Mouse (Mus musculus): ENCODE data around the gene Kif12. TPM values are rescaled to one million over a fixed set of nuclear protein-coding genes. Genes with fewer than 3 reads are reported as not detected.

Gene Kif12
- total RNA-seq (2023): not detected

DNA sequence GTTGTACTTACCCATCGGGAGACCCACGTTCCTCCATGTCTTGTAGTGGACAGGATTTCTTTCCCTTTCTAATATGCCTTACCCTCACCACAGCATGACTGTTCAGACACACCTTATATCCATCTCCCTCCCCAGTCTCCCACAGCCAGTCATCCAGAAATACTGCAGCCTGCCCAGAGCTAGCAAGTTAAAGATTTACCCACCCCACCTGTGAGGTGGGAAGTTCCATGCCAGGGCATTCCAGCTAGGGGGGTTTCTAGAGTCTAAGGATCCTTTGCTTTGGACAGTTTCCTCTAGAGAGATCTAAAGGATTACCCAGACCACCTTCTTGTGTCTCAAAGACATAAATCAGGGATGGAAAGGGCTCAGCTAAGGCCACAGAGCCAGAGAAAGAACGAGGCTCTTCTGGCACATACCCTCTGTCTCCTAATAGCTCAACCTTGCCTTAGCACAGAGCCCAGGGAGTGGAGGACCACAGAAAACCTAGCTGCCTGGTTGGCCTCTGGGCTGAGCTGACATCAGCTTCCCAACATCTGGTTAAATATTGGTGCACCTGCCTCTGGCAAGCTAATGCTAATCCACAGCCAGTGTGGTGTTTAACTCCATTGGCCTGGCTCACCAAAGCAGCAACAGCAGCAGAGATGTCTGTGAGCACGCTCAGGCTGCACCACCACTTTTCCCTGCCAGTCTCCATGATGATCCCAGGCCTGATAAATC is at the start of gene Kif12:
Kif12 (minus strand) TSS at position 163 of the 717 bp plus-strand sequence.

DNA sequence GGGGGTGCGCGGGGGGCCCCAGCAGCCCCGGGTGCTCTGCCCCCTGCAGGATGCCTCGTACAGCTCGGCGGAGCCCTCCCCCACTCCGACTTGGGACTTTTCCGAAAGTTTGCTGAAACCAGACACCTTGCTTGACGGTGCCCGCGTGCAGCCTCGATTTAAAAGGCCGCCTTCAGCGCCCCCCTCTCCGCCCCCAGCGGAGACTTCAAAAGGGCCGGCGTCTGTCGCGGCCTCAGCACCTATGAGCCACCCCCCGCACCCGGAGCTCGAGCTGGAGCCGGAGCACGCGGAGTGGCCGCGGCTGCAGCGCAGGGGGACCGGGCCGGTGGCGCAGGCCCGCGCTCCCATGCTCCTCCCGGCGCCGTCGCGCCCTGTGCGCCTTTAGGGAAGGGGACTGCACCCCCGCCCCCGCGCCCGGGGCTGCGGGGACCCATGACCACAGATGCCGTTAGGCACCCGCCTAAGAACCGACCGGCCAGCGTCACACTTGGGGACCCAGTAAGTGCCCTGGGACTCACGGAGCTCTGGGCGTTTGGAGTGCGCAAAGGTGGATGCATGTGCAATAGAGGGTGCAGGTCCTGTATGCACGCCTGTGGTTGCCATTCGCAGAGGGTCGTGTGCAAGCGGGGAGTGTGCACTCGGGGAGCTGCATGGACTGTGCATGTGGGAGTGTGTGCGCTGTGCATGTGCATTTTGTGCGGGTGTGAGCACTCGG is 42.1 kb upstream of the Kif12 start, which contains the start of gene Col27a1:
Col27a1 (plus strand) TSS at position 98 of the 715 bp plus-strand sequence.

DNA sequence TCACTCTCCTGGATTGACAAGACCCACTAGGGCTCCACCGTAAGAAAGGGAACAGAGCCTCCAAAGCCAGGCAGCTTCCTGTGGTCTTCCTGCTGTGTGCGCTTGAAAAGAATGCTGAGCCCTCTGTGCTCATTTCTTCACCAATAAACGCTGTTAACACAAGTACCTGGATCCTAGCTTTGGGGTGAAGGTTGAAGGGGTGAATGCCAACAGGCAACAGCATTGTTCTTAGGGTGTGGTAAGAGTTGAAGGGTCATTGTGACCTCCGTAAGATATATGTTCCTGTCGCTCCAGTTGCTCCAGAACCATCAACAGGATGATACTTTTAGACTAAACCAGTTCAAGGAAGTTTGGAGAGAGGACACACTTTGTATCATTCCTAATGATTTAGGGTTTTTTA is 17.2 kb downstream of the Kif12 start, which contains the start of gene Ambp:
Ambp (minus strand) TSS at position 101 of the 400 bp plus-strand sequence.

Other genes with a start within 250 kb of the Kif12 start
- gene Zfp618, start 206.6 kb downstream of the Kif12 start, total RNA-seq (2023): under 1 TPM in 1 of 2 experiments, not detected in 1; 0.09 TPM
- not detected for gene Ambp, start 17.3 kb downstream of the Kif12 start, total RNA-seq (2023)
- gene Col27a1, start 41.9 kb upstream of the Kif12 start, total RNA-seq (2023): under 1 TPM; 0.39 to 0.51 TPM
- 10 to 100 TPM; 39.2 to 49.8 TPM for gene Orm1, start 172.4 kb upstream of the Kif12 start, total RNA-seq (2023)
- gene Orm3, start 184.0 kb upstream of the Kif12 start, total RNA-seq (2023): not detected
- 1 to 10 TPM; 2.1 to 2.2 TPM for gene Orm2, start 190.3 kb upstream of the Kif12 start, total RNA-seq (2023)
- 100 to 1,000 TPM; 236 to 274 TPM for gene Akna, start 231.2 kb upstream of the Kif12 start, total RNA-seq (2023)